Mouse (Mus musculus) ES-E14 (cell line): ENCODE measurements at regions not wholly inside any gene's neighbourhood (a gene's known extent, or its start where the extent isn't known, plus 50 kb on each side); places are given as distances from the start of the nearest gene placed in this dataset.

Source experiments
- DNase-seq: peaks from one replicate; pipeline ENCODE4 v3.0.0-alpha.2; 2013; ENCODE audit warnings: low read depth, low spot score
- H3K27ac ChIP-seq: 2 replicates; pipeline ENCODE4 v1.5.1; 2012; ENCODE audit warnings: low read depth, mild to moderate bottlenecking, low read length, moderate library complexity, mixed read lengths; ENCODE audit not compliant: poor library complexity, insufficient read depth, severe bottlenecking
- H3K36me3 ChIP-seq: 2 replicates; pipeline ENCODE4 v1.6.1; 2012; ENCODE audit warnings: mild to moderate bottlenecking, low read length, moderate library complexity, mixed read lengths; ENCODE audit not compliant: control insufficient read depth, poor library complexity, insufficient read depth, severe bottlenecking
- H3K4me1 ChIP-seq, 2 experiments: fragments of 150-350 bp in 1 of 2; sonication (generic) in 1 of 2; 2 replicates each; pipeline ENCODE4 v1.6.1; 2012; ENCODE audit warnings: low read length in 2 of 2, mild to moderate bottlenecking in 1 of 2, mixed read lengths in 1 of 2; ENCODE audit not compliant: control insufficient read depth in 2 of 2, insufficient read depth in 2 of 2, poor library complexity in 1 of 2
- H3K4me3 ChIP-seq, 2 experiments: fragments of 150-350 bp in 1 of 2; sonication (generic) in 1 of 2; 2 replicates each; pipeline ENCODE4 v1.5.1; 2012; ENCODE audit warnings: low read length in 2 of 2, low read depth in 1 of 2, mild to moderate bottlenecking in 1 of 2, mixed read lengths in 1 of 2; ENCODE audit not compliant: insufficient read depth in 1 of 2, poor library complexity in 1 of 2, severe bottlenecking in 1 of 2
- H3K9ac ChIP-seq: 2 replicates; pipeline ENCODE4 v1.6.1; 2012; ENCODE audit warnings: low read depth, mild to moderate bottlenecking, low read length, mixed read lengths; ENCODE audit not compliant: poor library complexity, insufficient read depth, severe bottlenecking
- H3K9me3 ChIP-seq: fragments of 150-350 bp; sonication (generic); 2 replicates; pipeline ENCODE4 v1.6.1; 2012; ENCODE audit warnings: low read depth, mild to moderate bottlenecking, low read length; ENCODE audit not compliant: control insufficient read depth, insufficient read depth
- CHD2 ChIP-seq: IDR thresholded peaks from 2 replicates; pipeline ENCODE4 v1.6.1; 2014; ENCODE audit warnings: mild to moderate bottlenecking, low read depth, low read length, inconsistent platforms
- HCFC1 ChIP-seq: IDR thresholded peaks from 2 replicates; pipeline ENCODE4 v1.6.1; 2012; ENCODE audit warnings: low read length, inconsistent platforms, borderline replicate concordance; ENCODE audit not compliant: insufficient read depth
- MAFK ChIP-seq: IDR thresholded peaks from 2 replicates; pipeline ENCODE4 v1.6.1; 2014; ENCODE audit warnings: mild to moderate bottlenecking, low read depth, low read length, inconsistent platforms; ENCODE audit not compliant: insufficient read depth
- ZC3H11A ChIP-seq: IDR thresholded peaks from 2 replicates; pipeline ENCODE4 v1.6.1; 2012; ENCODE audit warnings: low read depth, mild to moderate bottlenecking, inconsistent platforms, low read length, borderline replicate concordance
- ZNF384 ChIP-seq: IDR thresholded peaks from 2 replicates; pipeline ENCODE4 v1.6.1; 2012; ENCODE audit warnings: low read depth, low read length, inconsistent platforms
- in situ Hi-C, 2 experiments: fragments of 600-800 bp; cut with MboI; formaldehyde crosslinking; loops; one replicate each; pipeline ENCODE4 v1.15.1; 2025; ENCODE audit warnings: low sequenced_read_pairs in 2 of 2, inconsistent platforms in 1 of 2; ENCODE audit not compliant: unreplicated experiment in 2 of 2

DNA sequence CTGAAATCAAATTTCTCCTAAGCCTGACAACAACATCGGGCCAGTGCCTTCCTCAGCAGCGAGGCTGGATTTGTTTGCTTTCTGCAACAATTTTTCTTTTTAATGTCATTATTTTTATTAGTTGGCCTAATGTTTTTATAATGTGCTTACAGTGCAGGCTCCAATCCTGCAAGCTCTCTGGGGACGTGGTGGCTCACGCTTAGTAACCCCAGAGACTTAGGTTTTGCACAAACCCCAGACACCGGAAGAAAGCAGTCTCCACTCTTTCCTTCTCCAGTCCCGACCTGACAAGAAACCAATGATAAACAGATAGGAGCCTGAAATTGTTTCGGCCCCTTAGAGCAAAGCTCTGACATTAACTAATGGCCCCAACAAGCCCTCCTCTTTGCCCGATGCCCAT, 184.7 kb upstream of the Spaca1 start:
- TF ChIP-seq MAFK: no peak
- in situ Hi-C loops: no loop called here
- no peak for DNase-seq
- no peak overlapping the region for H3K9ac ChIP-seq
- H3K4me3 ChIP-seq: no peak overlapping the region
- H3K9me3 ChIP-seq: no peaks in the 10 kb centered on the region
- no peak overlapping the region for H3K27ac ChIP-seq
- no peaks in the 10 kb centered on the region for H3K4me1 ChIP-seq
- no peaks in the 10 kb centered on the region for H3K36me3 ChIP-seq

DNA sequence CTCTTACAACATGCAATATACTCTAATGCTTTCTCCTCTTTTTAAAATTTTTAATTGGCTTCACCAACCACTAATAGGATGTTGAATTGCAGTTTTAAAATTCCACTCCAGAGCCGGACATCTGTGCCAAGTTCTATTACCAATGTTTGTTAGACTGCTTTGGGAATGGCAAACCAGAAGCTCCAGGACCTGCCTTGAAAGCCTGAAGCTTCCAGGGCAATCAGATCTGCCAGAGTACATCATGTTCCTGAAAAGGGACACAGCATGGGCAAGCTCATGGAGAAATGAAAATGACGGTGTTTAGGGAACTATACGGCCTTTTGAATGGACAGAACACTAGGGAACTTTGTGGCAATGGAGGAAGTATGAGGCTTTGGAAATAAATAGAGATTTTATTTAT, 187.8 kb upstream of the Spaca1 start:
- Histone ChIP-seq H3K9me3 (no peaks in the 10 kb centered on the region), H3K9ac (no peak overlapping the region), H3K36me3 (no peaks in the 10 kb centered on the region), H3K4me1 (no peaks in the 10 kb centered on the region), H3K27ac (no peak overlapping the region), H3K4me3 (no peak overlapping the region)
- no peak for TF ChIP-seq MAFK
- in situ Hi-C loops: no loop called here
- DNase-seq: no peak

DNA sequence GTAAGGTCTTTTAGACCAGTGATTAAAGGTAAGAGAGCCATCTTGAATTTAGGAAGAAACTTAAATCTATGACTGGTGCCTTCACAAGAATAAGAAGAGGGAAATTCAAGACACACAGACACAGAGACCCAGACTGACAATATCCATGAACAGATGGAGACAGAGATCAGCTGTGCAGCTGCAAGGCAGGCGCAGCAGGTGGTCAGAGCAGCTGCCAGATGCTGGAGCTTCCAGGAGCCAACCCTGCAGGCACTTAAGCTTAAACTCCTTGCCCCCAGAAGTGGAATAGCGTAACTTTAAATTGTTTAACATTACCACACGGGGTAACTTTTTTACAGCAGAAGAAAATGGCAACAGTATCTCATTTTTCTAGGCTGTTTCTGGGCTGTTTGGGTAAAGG, 189.6 kb upstream of the Spaca1 start:
- DNase-seq: no peak

DNA sequence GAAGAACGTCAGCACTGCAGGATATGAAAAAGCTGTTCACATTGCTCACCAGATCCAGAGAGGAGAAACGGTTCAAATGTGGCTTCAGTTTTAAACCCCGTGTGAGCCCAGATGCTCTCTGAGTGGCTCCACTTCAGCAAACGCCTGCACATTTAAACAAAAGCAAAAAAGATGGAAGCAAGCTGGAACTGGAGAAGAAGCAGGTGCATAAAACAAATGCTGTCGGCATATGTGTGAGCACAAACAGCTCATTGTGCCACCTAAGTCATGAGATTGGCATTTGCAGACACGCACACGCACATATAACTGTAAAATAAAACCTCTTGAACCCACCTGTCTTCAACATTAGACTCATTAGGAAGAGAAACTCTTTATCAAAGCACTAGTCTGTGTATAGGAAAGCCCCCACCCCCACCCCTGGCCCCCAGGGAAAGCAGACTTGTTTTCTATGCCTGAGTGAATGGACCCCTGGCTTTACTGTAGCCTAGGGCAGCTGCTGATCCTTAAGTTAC, 191.1 kb upstream of the Spaca1 start:
- DNase-seq: no peak

More for the DNA sequence above, 189.6 kb upstream of the Spaca1 start:
- Histone ChIP-seq H3K36me3 (no peaks in the 10 kb centered on the region), H3K9ac (no peak overlapping the region), H3K4me1 (no peaks in the 10 kb centered on the region), H3K4me3 (no peak overlapping the region), H3K27ac (no peak overlapping the region), H3K9me3 (no peaks in the 10 kb centered on the region)
- TF ChIP-seq ZC3H11A (no peak), HCFC1 (no peak), ZNF384 (no peak), CHD2 (no peak), MAFK (no peak)
- in situ Hi-C loops: no loop called here

DNA sequence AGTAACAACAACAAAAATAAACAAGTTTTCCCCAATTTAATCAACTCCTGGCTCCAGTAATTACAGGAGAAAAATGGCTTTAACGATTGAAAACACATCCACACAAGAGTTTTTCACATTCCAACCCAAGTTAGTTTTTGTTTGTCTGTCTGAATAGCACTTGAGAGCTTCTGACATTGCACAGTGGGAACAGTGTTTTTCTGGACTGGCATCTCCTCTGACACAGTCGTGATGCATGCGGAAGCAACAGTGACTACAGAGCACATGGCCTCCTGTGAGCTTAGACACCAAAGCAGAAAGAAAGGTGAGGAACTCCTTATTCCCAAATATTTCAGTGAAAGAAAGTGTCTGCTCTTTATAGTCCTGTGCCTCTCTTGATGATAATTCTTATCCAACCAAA, 191.7 kb upstream of the Spaca1 start:
- in situ Hi-C loops: no loop called here
- no peak overlapping the region for H3K9ac ChIP-seq
- no peaks in the 10 kb centered on the region for H3K9me3 ChIP-seq
- no peaks in the 10 kb centered on the region for H3K4me1 ChIP-seq
- H3K4me3 ChIP-seq: no peak overlapping the region
- no peak for DNase-seq
- no peak for TF ChIP-seq MAFK
- TF ChIP-seq HCFC1: no peak
- TF ChIP-seq ZC3H11A: no peak
- TF ChIP-seq CHD2: no peak
- no peak for TF ChIP-seq ZNF384
- no peaks in the 10 kb centered on the region for H3K36me3 ChIP-seq
- no peak overlapping the region for H3K27ac ChIP-seq

More for the DNA sequence above, 191.1 kb upstream of the Spaca1 start:
- Histone ChIP-seq H3K4me3 (no peak overlapping the region), H3K27ac (no peak overlapping the region), H3K9ac (no peak overlapping the region), H3K36me3 (no peaks in the 10 kb centered on the region), H3K9me3 (no peaks in the 10 kb centered on the region), H3K4me1 (no peaks in the 10 kb centered on the region)
- no peak for TF ChIP-seq MAFK
- TF ChIP-seq ZNF384: no peak
- no peak for TF ChIP-seq CHD2
- TF ChIP-seq ZC3H11A: no peak
- TF ChIP-seq HCFC1: no peak
- in situ Hi-C loops: no loop called here
